Mouse (Mus musculus) kidney, postnatal 0 days (tissue): ENCODE results near the gene Robo3. TPM values are rescaled to one million over a fixed set of nuclear protein-coding genes. Genes with fewer than 3 reads are reported as not detected.
A peak's percentile ranks its signal among the peaks of the same experiment; 100 is the strongest.

ENCODE experiments used
- ATAC-seq: fragments of 200-750 bp; cut with Nextera tagmentation; replicated peaks from 2 replicates; pipeline ENCODE4 v1.8.0; 2017; ENCODE audit warnings: low read depth, moderate number of reproducible peaks, moderate TSS enrichment, moderate library complexity; ENCODE audit not compliant: low FRiP score
- DNase-seq: peaks from one replicate; pipeline ENCODE4 v3.0.0-alpha.2; 2016; ENCODE audit warnings: low spot score
- H3K27ac ChIP-seq: fragments of 300-500 bp; sonication (generic); 2 replicates; pipeline ENCODE4 v1.5.1; 2014; ENCODE audit warnings: mild to moderate bottlenecking
- H3K27me3 ChIP-seq: fragments of 300-500 bp; sonication (generic); 2 replicates; pipeline ENCODE4 v1.6.1; 2014; ENCODE audit warnings: low read length, mixed read lengths; ENCODE audit not compliant: insufficient read depth
- H3K36me3 ChIP-seq: fragments of 300-500 bp; sonication (generic); 2 replicates; pipeline ENCODE4 v1.6.1; 2014; ENCODE audit warnings: low read length, mixed read lengths; ENCODE audit not compliant: insufficient read depth
- H3K4me1 ChIP-seq: fragments of 300-500 bp; sonication (generic); replicated peaks from 2 replicates; pipeline ENCODE4 v1.6.1; 2014; ENCODE audit warnings: antibody characterized with exemption, low read length, mixed read lengths; ENCODE audit not compliant: insufficient read depth
- H3K4me2 ChIP-seq: fragments of 300-500 bp; sonication (generic); 2 replicates; pipeline ENCODE4 v1.6.1; 2014; ENCODE audit warnings: mild to moderate bottlenecking, low read length, moderate library complexity, mixed read lengths
- H3K4me3 ChIP-seq: fragments of 300-500 bp; sonication (generic); replicated peaks from 2 replicates; pipeline ENCODE4 v1.5.1; 2014; ENCODE audit warnings: low read depth, low read length
- H3K9ac ChIP-seq: fragments of 300-500 bp; sonication (generic); 2 replicates; pipeline ENCODE4 v1.6.1; 2014; ENCODE audit warnings: low read depth, low read length
- H3K9me3 ChIP-seq: fragments of 300-500 bp; sonication (generic); replicated peaks from 2 replicates; pipeline ENCODE4 v1.6.1; 2016; ENCODE audit warnings: low read length, inconsistent platforms, mixed read lengths
- CTCF ChIP-seq: IDR thresholded peaks from 2 replicates; pipeline ENCODE4 v1.5.1; 2016; ENCODE audit warnings: antibody characterized with exemption, low read depth, mild to moderate bottlenecking, moderate library complexity
- WGBS: fragments of 180-500 bp; shearing (Covaris S2); extraction: QIAGEN DNeasy Blood & Tissue Kit; methylation state at CpG from one replicate; pipeline ENCODE4 v1.1.7; 2014; 5-methylcytosine and 5-hydroxymethylcytosine counted together
- polyA plus RNA-seq: library from polyadenylated mRNA; unstranded; fragments of >200 nt; fragmentation: Nextera tagmentation; extraction: Ambion mirVana; gene quantifications from 2 replicates; pipeline ENCODE4 v1.2.1, GENCODE M21; 2015

The Robo3 gene
- polyA plus RNA-seq, 1 experiment from 2014 or later, result 0.25 TPM

- no peak within 1 kb of the TSS for H3K4me3 ChIP-seq
- TF ChIP-seq CTCF, result no peak
- ATAC-seq, result no peak
Measured at GRCm38 (mm10) chr9:37367301-37368080, 65.6 kb downstream of the Robo3 start, which contains the start of gene Hepacam. TSS of gene Hepacam (plus strand) at chr9:37367351.

GRCm38 (mm10) chr9:37365706-37366105, 67.3 kb downstream of the Robo3 start:
- no peaks in the 10 kb centered on the region for H3K9me3 ChIP-seq
- ATAC-seq, result no peak
- peak; percentile 5; the same call in 1 of the 2 replicates for TF ChIP-seq CTCF
- no peak overlapping the region for H3K27ac ChIP-seq
- 58% methylated on average over 5 of the region's 5 CpGs for WGBS
- peak; percentile 46 for DNase-seq
- no peak overlapping the region for H3K9ac ChIP-seq
- no peaks in the 10 kb centered on the region for H3K27me3 ChIP-seq
- H3K36me3 ChIP-seq, result no peaks in the 10 kb centered on the region
- H3K4me3 ChIP-seq, result no peak overlapping the region
- no peaks in the 10 kb centered on the region for H3K4me1 ChIP-seq
- H3K4me2 ChIP-seq, result no peak overlapping the region

More at GRCm38 (mm10) chr9:37367301-37368080, 65.6 kb downstream of the Robo3 start, which contains the start of gene Hepacam:
- Histone ChIP-seq H3K9ac (no peak within 1 kb of the TSS), H3K27me3 (no peaks in the 10 kb centered on the region), H3K27ac (no peak within 1 kb of the TSS), H3K4me2 (no peak within 1 kb of the TSS), H3K36me3 (no peaks in the 10 kb centered on the region), H3K4me1 (no peaks in the 10 kb centered on the region), H3K9me3 (no peaks in the 10 kb centered on the region)
- WGBS, result 87% methylated on average over 17 of the region's 17 CpGs
- no peak for DNase-seq

Other genes starting within 250 kb of the Robo3 start
- gene Tmem218, start 225.0 kb downstream of the Robo3 start, polyA plus RNA-seq, result 15.5 and 15.7 TPM in 2 replicates
- gene Slc37a2, start 177.5 kb downstream of the Robo3 start, polyA plus RNA-seq, result 1.3 and 1.5 TPM in 2 replicates
- gene Ccdc15, start 84.8 kb downstream of the Robo3 start, polyA plus RNA-seq, result 4.8 TPM in 2 replicates
- 0.09 and 0.16 TPM in 2 replicates for gene Hepacam, start 65.9 kb downstream of the Robo3 start, polyA plus RNA-seq
- 17.5 and 19.4 TPM in 2 replicates for gene Robo4, start 31.3 kb downstream of the Robo3 start, polyA plus RNA-seq
- 15.1 and 16.9 TPM in 2 replicates for gene Msantd2, start 56.1 kb upstream of the Robo3 start, polyA plus RNA-seq
- gene Esam, start 94.8 kb upstream of the Robo3 start, polyA plus RNA-seq, result 68.5 and 70.7 TPM in 2 replicates
- 4.2 and 5.5 TPM in 2 replicates for gene Vsig2, start 106.0 kb upstream of the Robo3 start, polyA plus RNA-seq
- gene Nrgn, start 119.7 kb upstream of the Robo3 start, polyA plus RNA-seq, result 3.3 and 3.6 TPM in 2 replicates
- gene Siae, start 122.5 kb upstream of the Robo3 start, polyA plus RNA-seq, result 10.2 and 10.6 TPM in 2 replicates
- gene Spa17, start 180.5 kb upstream of the Robo3 start, polyA plus RNA-seq, result 10.7 and 12.3 TPM in 2 replicates
- 135 and 144 TPM in 2 replicates for gene Tbrg1, start 224.1 kb upstream of the Robo3 start, polyA plus RNA-seq
- 0.12 TPM in 1 of 2 replicates, not detected in the other for gene Panx3, start 236.0 kb upstream of the Robo3 start, polyA plus RNA-seq